Mouse (Mus musculus) myocyte (in vitro differentiated cells): Measurements from ENCODE around the gene Skp1a. TPM values are rescaled to one million over a fixed set of nuclear protein-coding genes. Genes with fewer than 3 reads are reported as not detected.
A peak's percentile ranks its signal among the peaks of the same experiment; 100 is the strongest.

Source experiments
- H3K27me3 ChIP-seq: one replicate; pipeline ENCODE4 v1.6.1; 2011; ENCODE audit not compliant: control insufficient read depth, insufficient read depth, insufficient read length
- H3K36me3 ChIP-seq: one replicate; pipeline ENCODE4 v1.6.1; 2011; ENCODE audit not compliant: control insufficient read depth, insufficient read depth
- H3K4me2 ChIP-seq: one replicate; pipeline ENCODE4 v1.6.1; 2011; ENCODE audit warnings: low read depth, control low read depth
- H3K4me3 ChIP-seq: one replicate; pipeline ENCODE4 v1.5.1; 2011; ENCODE audit warnings: mild to moderate bottlenecking, control low read depth, moderate library complexity
- H3K79me2 ChIP-seq: one replicate; pipeline ENCODE4 v1.6.1; 2011; ENCODE audit not compliant: control insufficient read depth, insufficient read depth
- H3ac ChIP-seq: one replicate; pipeline ENCODE4 v1.6.1; 2011; ENCODE audit not compliant: control insufficient read depth, insufficient read length
- CEBPB ChIP-seq: IDR thresholded peaks from 2 replicates; pipeline ENCODE4 v1.6.1; 2011; ENCODE audit warnings: mild to moderate bottlenecking, moderate library complexity; ENCODE audit not compliant: poor library complexity, insufficient read depth, severe bottlenecking
- E2F4 ChIP-seq: IDR thresholded peaks from one replicate; pipeline ENCODE4 v1.6.1; 2011; ENCODE audit warnings: mild to moderate bottlenecking, control low read depth, moderate library complexity; ENCODE audit not compliant: insufficient read depth
- MAX ChIP-seq: IDR thresholded peaks from one replicate; pipeline ENCODE4 v1.6.1; 2011; ENCODE audit warnings: low read depth, mild to moderate bottlenecking, control low read depth
- MYOD1 ChIP-seq, 3 experiments: IDR thresholded peaks; one replicate each; pipeline ENCODE4 v1.6.1; 2011; ENCODE audit warnings: control low read depth in 2 of 3, low read depth in 2 of 3, mild to moderate bottlenecking in 2 of 3, moderate library complexity in 1 of 3; ENCODE audit not compliant: insufficient read length in 2 of 3, control insufficient read depth in 1 of 3
- MYOG ChIP-seq, 3 experiments: IDR thresholded peaks; one replicate each; pipeline ENCODE4 v1.6.1; 2011; ENCODE audit warnings: control low read depth in 2 of 3, low read depth in 2 of 3, mild to moderate bottlenecking in 2 of 3; ENCODE audit not compliant: insufficient read length in 2 of 3, control insufficient read depth in 1 of 3, insufficient read depth in 1 of 3
- POLR2A ChIP-seq: IDR thresholded peaks from one replicate; pipeline ENCODE4 v1.6.1; 2011; ENCODE audit warnings: low read depth, mild to moderate bottlenecking, control low read depth, moderate library complexity; ENCODE audit not compliant: insufficient read length
- POLR2AphosphoS2 ChIP-seq: IDR thresholded peaks from one replicate; pipeline ENCODE4 v1.6.1; 2011; ENCODE audit warnings: low read depth, control low read depth; ENCODE audit not compliant: insufficient read length
- REST ChIP-seq: IDR thresholded peaks from one replicate; pipeline ENCODE4 v1.6.1; 2011; ENCODE audit warnings: mild to moderate bottlenecking, control low read depth, moderate library complexity; ENCODE audit not compliant: insufficient read depth, insufficient read length
- SRF ChIP-seq: IDR thresholded peaks from one replicate; pipeline ENCODE4 v1.6.1; 2011; ENCODE audit warnings: low read depth; ENCODE audit not compliant: control insufficient read depth, insufficient read length
- TCF12 ChIP-seq: IDR thresholded peaks from one replicate; pipeline ENCODE4 v1.6.1; 2011; ENCODE audit warnings: mild to moderate bottlenecking, control low read depth; ENCODE audit not compliant: poor library complexity, insufficient read depth, severe bottlenecking
- TCF3 ChIP-seq: IDR thresholded peaks from one replicate; pipeline ENCODE4 v1.6.1; 2011; ENCODE audit warnings: low read depth, control low read depth; ENCODE audit not compliant: insufficient read length
- USF1 ChIP-seq: IDR thresholded peaks from one replicate; pipeline ENCODE4 v1.6.1; 2011; ENCODE audit warnings: low read depth, mild to moderate bottlenecking, control low read depth, moderate library complexity
- polyA plus RNA-seq: library from polyadenylated mRNA; unstranded; fragments of >200 nt; fragmentation: generic; extraction: Trizol; gene quantifications from one replicate; pipeline ENCODE4 v1.2.1, GENCODE M21; 2012; ENCODE audit warnings: missing spikeins

Gene Skp1a
- polyA plus RNA-seq, 1 experiment: 168 TPM

GRCm38 (mm10) chr11:52269841-52270240 is 38.0 kb downstream of the Skp1a start:
- Histone ChIP-seq H3ac (no peak overlapping the region), H3K4me2 (no peak overlapping the region), H3K36me3 (no peaks in the 10 kb centered on the region), H3K4me3 (no peak overlapping the region), H3K79me2 (peaks cover 3% of the 10 kb centered on the region), H3K27me3 (no peaks in the 10 kb centered on the region)
- no peak for TF ChIP-seq SRF
- TF ChIP-seq REST: no peak
- TF ChIP-seq TCF12: no peak
- TF ChIP-seq E2F4: no peak
- no peak for TF ChIP-seq MYOG (IDR thresholded peaks at IDR 0.05; ENCODE audit: control insufficient read depth in 1 of 3, insufficient read depth in 1 of 3, insufficient read length in 2 of 3, low read depth in 2 of 3)
- TF ChIP-seq USF1: no peak
- TF ChIP-seq TCF3: no peak
- no peak for TF ChIP-seq CEBPB
- no peak for TF ChIP-seq MAX

- H3K4me2 ChIP-seq: peak overlapping the region; percentile 51
- no peak for TF ChIP-seq TCF12
- no peak for TF ChIP-seq POLR2A
- TF ChIP-seq POLR2AphosphoS2: no peak
- TF ChIP-seq CEBPB: no peak
- no peak for TF ChIP-seq MYOG (IDR thresholded peaks at IDR 0.05; ENCODE audit: control insufficient read depth in 1 of 3, insufficient read depth in 1 of 3, insufficient read length in 2 of 3, low read depth in 2 of 3)
- no peak for TF ChIP-seq REST
- TF ChIP-seq MAX: no peak
- no peak for TF ChIP-seq TCF3
- no peak for TF ChIP-seq E2F4
- TF ChIP-seq USF1: no peak
- TF ChIP-seq SRF: no peak
- no peak for TF ChIP-seq MYOD1 (IDR thresholded peaks at IDR 0.05; ENCODE audit: control insufficient read depth in 1 of 3, insufficient read length in 2 of 3, low read depth in 2 of 3)
- no peak overlapping the region for H3K4me3 ChIP-seq
- H3K36me3 ChIP-seq: no peaks in the 10 kb centered on the region
- H3K27me3 ChIP-seq: no peaks in the 10 kb centered on the region
- no peak overlapping the region for H3ac ChIP-seq
- no peaks in the 10 kb centered on the region for H3K79me2 ChIP-seq
These were observed 40.1 kb downstream of the Skp1a start for GRCm38 (mm10) chr11:52271765-52272495.

- Histone ChIP-seq H3K79me2 (no peaks in the 10 kb centered on the region), H3K36me3 (no peaks in the 10 kb centered on the region), H3ac (no peak overlapping the region), H3K4me3 (no peak overlapping the region), H3K4me2 (peak overlapping the region; percentile 76), H3K27me3 (no peaks in the 10 kb centered on the region)
- peak in 1 of 3 experiments; percentile 9 for TF ChIP-seq MYOG (IDR thresholded peaks at IDR 0.05; ENCODE audit: control insufficient read depth in 1 of 3, insufficient read depth in 1 of 3, insufficient read length in 2 of 3, low read depth in 2 of 3)
- no peak for TF ChIP-seq REST
- TF ChIP-seq SRF: no peak
These were observed 40.8 kb downstream of the Skp1a start for GRCm38 (mm10) chr11:52272619-52273018.

DNA sequence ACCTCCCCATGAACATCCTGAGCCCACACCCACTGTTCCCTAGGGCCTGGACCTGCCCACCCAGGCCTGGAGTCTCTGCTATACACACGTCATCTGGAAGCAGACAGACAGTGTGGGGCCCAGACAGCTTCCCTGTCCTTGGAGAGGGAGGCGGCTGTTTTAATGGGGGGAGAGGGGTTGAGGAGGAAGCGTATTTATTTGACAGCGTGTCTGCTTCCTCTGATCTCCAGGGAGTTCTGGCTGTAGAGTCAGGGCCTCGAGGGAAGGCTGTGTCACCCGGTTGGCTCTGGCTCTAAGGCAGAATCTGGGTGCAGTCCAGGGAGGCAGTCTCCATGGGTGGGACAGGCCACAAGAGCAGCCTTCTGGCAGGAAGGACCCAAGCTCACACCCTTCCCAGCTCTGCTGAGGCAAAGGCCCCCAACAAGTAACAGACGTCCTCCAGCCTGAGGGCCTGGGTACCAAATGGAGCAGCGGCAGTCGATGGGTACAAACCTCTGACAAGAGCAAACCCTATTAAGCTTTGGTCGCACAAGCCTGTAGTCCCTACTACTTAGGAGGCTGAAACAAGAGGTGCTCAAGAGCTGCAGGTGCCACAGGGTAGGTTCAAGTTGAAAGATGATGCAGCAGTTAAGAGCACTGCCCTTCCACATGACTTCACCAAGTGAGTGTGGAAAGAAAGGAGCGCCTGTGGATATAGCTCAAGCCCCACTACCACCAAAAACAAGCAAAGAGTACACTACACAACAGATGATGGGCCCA is 41.6 kb downstream of the Skp1a start:
- Histone ChIP-seq H3K4me3 (no peak overlapping the region), H3ac (no peak overlapping the region), H3K36me3 (no peaks in the 10 kb centered on the region), H3K4me2 (peak overlapping the region; percentile 76), H3K79me2 (no peaks in the 10 kb centered on the region), H3K27me3 (no peaks in the 10 kb centered on the region)
- TF ChIP-seq MAX (no peak), CEBPB (no peak), TCF3 (no peak), E2F4 (no peak), MYOD1 (IDR thresholded peaks at IDR 0.05; ENCODE audit: control insufficient read depth in 1 of 3, insufficient read length in 2 of 3, low read depth in 2 of 3) (peak in 1 of 3 experiments; percentile 2), TCF12 (no peak)

DNA sequence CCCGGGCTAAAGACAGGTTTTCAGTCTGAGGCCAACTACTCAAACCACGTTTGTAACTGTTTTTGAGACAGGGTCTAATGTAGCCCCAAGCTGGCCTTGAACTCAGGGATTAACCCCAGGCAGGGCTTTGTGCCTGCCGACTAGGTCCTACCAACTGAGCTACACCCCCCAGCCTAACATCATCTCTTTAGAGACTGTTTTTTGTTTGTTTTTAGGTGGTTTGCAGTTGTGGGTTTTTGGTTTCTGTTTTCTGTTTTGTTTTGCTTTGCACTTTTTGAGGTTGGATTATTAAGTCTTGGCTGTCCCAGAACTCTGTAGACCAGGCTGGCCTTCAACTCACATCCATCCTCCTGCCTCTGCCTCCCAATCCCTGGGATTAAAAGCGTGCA is 42.1 kb downstream of the Skp1a start:
- H3K4me2 ChIP-seq: peak overlapping the region; percentile 76
- H3K4me3 ChIP-seq: no peak overlapping the region
- no peaks in the 10 kb centered on the region for H3K79me2 ChIP-seq
- no peak overlapping the region for H3ac ChIP-seq
- H3K27me3 ChIP-seq: no peaks in the 10 kb centered on the region
- H3K36me3 ChIP-seq: no peaks in the 10 kb centered on the region
- TF ChIP-seq POLR2A (no peak), USF1 (no peak)
